Mouse (Mus musculus) C2C12 (cell line): Measurements from ENCODE around the gene Faap100.
"Not testable (repeated sequence)": the region's sequence is repeated elsewhere in the genome, so short reads cannot be mapped to it uniquely, and the experiment has no call there.

ENCODE experiments used
- CEBPB ChIP-seq: IDR thresholded peaks from one replicate; pipeline ENCODE4 v1.6.1; 2011; ENCODE audit warnings: low read depth, mild to moderate bottlenecking, control low read depth, moderate library complexity
- CTCF ChIP-seq: IDR thresholded peaks from one replicate; pipeline ENCODE4 v1.5.1; 2011; ENCODE audit not compliant: control insufficient read depth, insufficient read depth, insufficient read length
- FOSL1 ChIP-seq: IDR thresholded peaks from one replicate; pipeline ENCODE4 v1.8.0; 2011; ENCODE audit warnings: mild to moderate bottlenecking, low read length; ENCODE audit not compliant: poor library complexity, insufficient read depth, severe bottlenecking
- MAX ChIP-seq: IDR thresholded peaks from one replicate; pipeline ENCODE4 v1.6.1; 2011; ENCODE audit warnings: mild to moderate bottlenecking, control low read depth
- MYOG ChIP-seq: IDR thresholded peaks from one replicate; pipeline ENCODE4 v1.6.1; 2011; ENCODE audit not compliant: control insufficient read depth, insufficient read length; ENCODE audit errors: extremely low read depth
- USF1 ChIP-seq: IDR thresholded peaks from one replicate; pipeline ENCODE4 v1.6.1; 2011; ENCODE audit warnings: low read depth, mild to moderate bottlenecking, control low read depth, moderate library complexity

DNA sequence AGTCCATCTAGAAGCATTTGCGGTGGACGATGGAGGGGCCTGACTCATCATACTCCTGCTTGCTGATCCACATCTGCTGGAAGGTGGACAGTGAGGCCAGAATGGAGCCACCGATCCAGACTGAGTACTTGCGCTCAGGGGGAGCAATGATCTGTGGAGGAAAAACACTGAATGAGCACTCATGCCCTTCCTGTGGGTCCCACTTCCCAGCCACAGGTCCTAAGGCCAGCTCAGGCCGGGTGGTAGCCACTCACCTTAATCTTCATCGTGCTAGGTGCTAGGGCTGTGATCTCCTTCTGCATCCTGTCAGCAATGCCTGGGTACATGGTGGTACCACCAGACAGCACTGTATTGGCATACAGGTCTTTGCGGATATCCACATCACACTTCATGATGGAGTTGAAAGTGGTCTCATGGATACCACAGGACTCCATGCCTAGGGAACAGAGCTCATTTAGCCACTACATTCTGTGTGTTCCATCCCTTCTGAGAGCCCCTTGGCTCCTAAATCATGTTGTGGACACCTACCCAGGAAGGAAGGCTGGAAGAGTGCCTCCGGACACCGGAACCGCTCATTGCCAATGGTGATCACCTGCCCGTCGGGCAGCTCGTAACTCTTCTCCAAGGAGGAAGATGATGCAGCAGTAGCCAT, 32.1 kb downstream of the Faap100 start:
- not testable (repeated sequence) for TF ChIP-seq CTCF, MAX, MYOG, USF1, CEBPB, FOSL1
